Mouse (Mus musculus): ENCODE data around the gene Hist1h2ad.
"Not testable (repeated sequence)": the region's sequence is repeated elsewhere in the genome, so short reads cannot be mapped to it uniquely, and the experiment has no call there.

Gene Hist1h2ad

DNA sequence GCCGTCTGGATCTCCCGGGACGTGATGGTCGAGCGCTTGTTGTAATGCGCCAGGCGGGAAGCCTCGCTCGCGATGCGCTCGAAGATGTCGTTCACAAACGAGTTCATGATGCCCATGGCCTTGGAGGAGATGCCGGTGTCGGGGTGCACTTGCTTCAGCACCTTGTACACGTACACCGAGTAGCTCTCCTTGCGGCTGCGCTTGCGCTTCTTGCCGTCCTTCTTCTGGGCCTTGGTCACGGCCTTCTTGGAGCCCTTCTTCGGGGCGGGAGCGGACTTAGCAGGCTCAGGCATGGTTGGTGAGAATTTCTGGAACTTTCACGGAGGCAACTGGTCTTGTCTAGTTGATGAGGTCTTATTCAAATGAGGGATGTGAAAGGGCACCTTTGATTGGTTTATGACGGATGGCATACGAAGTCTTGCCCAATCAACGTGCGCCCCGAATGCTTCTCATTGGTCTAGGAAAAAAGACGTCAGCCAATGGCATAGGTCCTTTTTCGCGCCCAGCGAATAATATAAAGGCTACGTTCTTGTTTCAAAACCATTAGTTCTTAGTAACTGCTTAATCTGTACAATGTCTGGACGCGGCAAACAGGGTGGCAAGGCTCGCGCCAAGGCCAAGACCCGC, at the start of gene Hist1h2ad, which contains the start of gene Hist1h2bf:
Gene Hist1h2ad (plus strand): TSS at position 484 of the 627 bp plus-strand sequence.
Gene Hist1h2bf (minus strand): TSS at position 299 of the 627 bp plus-strand sequence.
- peak; percentile 94 to 97 for DNase-seq (ENCODE audit: low spot score in 2 of 2)

GRCm38 (mm10) chr13:23524654-23525053, 49.5 kb upstream of the Hist1h2ad start:
- DNase-seq (ENCODE audit: low spot score in 2 of 2), result peak; percentile 55 to 60

- no peak for DNase-seq (ENCODE audit: low spot score in 2 of 2)
Observed at GRCm38 (mm10) chr13:23525901-23526300, 48.3 kb upstream of the Hist1h2ad start.

DNA sequence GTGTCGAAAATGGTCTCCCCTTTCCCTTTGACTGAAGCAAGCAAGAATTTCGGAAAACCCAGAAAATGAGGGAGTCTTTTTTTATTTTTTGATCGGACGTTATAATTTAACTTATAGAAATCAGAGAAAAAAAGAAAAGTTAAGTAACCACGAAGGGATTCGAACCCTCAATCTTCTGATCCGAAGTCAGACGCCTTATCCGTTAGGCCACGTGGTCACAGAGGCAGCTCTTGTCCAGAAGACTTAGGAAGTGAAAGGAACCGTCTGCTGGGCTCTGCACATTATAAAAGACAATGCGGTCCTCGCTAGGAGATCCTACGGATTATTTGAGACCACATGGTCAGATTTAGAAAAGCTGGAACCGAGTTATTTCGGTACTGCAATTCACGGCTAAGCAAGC, 47.9 kb upstream of the Hist1h2ad start:
- DNase-seq (ENCODE audit: low spot score in 2 of 2), result peak; percentile 85 to 90

DNA sequence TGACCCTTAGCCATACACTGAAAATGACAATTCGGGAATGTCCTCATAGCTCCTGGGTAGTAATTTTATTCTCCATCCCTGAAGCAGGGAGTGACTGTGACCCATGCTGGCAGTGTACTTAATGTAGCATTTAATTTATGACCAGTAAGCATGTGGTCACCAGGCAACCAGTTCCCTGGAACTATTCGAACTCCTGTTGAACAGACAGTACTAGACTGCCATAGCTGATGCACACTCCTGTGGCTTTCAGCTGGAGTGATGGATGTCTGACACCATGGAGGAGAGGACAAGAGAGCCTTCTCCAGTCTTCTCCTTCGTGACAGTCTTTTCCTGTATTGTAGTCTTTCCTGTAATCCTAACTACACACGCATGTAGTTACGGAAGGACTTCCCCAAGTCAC, 45.2 kb upstream of the Hist1h2ad start:
- DNase-seq (ENCODE audit: low spot score in 2 of 2), result no peak

DNA sequence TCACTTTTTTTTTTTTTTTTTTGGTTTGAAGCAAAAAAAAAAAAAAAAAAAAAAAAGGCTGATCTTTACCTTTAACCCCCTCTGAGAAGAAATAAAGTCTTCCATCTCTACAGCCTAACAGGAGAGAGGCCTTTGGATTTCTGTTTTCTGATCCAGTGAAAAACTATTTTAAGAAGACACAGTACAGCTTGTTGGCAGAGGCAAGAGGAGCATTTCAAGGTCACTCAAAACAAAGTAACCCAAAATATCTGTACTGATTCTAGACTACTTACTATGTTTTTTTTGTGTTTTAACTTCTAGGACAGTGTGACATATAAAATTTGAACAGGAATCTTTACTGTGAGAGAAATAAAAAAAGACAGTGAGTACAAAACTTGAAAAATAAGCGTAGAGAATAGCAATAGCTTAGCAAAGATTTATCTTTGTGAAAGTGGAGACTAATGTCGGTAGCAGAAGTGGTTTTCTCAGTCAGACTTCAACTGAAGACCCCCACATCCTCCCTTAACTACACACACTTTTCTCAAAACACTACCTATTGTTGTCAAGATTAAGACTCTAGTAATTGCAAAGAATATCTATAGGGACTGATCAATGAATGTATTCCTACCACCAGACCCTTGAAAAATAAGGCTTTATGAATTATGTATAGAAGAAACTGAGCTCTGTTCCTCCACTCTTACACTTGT, 44.6 kb upstream of the Hist1h2ad start:
- no peak for DNase-seq (ENCODE audit: low spot score in 2 of 2)

DNA sequence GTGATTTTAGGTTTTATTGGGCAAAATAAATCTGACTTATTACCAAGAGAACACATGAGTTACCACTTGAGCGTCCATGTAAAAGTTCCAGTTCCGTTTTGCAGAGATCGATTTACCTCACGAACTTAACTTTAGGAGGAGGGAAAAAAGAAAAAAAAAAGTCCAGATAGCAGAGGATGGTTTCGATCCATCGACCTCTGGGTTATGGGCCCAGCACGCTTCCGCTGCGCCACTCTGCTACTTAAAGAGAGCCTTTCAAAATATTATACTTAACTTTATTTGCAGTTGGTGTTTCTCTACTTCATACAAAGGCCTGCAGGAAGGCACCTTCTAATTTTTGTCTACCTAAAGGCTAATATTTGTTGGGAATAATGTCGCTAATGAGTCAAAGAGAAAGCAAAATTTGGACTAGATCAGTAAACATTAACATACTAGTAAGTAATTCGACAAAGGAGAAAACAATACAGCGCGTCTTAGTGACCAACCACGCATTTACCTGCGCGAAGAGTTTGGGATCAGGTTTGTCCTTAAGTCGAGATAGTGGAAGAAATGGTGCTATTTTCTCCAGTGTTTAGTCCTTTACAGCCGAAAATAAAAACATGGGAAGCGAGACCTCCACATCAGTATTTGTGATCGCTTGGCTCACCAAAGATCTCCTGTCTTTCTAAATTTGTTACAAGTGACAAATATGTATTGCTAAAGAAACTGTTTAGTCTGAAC, 43.8 kb upstream of the Hist1h2ad start:
- DNase-seq (ENCODE audit: low spot score in 2 of 2), result peak; percentile 66 to 80

DNA sequence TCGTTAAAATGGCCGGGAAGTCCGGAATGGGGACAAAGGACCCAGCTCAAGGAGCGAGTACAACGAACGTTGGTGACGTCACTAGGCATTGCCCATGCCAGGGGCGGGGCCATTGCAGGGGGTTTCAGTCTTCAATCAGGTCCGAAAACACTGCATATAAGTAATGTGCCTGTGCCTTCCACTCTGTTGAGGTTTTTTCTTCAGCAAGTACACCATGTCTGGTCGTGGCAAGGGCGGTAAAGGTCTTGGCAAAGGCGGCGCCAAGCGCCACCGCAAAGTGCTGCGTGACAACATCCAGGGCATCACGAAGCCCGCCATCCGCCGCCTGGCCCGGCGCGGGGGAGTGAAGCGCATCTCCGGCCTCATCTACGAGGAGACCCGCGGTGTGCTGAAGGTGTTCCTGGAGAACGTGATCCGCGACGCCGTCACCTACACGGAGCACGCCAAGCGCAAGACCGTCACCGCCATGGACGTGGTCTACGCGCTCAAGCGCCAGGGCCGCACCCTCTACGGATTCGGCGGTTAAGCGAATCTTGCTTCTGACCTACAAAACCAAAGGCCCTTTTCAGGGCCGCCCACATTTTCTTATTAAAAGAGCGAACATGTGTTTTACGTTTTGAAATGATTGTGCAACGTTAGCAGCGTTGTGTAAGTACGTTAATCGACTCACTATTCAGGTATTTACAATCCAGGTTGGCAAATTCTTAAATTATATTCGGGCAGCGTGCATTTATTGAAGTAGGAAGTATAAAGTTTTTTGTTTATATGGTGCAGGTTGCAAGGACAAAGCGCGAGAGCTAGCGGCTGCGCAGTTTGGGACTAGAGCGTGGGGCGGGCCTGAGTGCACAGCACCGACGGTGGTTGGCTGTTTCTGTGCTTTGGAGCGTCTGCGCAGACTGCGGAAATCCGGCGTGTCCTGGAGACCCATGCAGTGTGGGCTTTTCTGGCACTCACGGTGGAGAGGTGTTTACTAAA, 43.0 kb upstream of the Hist1h2ad start, which contains the start of gene Hist1h4h:
Gene Hist1h4h (plus strand): TSS at position 150 of the 975 bp plus-strand sequence.
- DNase-seq (ENCODE audit: low spot score in 2 of 2), result peak; percentile 97 to 99

- DNase-seq (ENCODE audit: low spot score in 2 of 2), result no peak
Observed at GRCm38 (mm10) chr13:23532262-23533075, 41.7 kb upstream of the Hist1h2ad start.

DNA sequence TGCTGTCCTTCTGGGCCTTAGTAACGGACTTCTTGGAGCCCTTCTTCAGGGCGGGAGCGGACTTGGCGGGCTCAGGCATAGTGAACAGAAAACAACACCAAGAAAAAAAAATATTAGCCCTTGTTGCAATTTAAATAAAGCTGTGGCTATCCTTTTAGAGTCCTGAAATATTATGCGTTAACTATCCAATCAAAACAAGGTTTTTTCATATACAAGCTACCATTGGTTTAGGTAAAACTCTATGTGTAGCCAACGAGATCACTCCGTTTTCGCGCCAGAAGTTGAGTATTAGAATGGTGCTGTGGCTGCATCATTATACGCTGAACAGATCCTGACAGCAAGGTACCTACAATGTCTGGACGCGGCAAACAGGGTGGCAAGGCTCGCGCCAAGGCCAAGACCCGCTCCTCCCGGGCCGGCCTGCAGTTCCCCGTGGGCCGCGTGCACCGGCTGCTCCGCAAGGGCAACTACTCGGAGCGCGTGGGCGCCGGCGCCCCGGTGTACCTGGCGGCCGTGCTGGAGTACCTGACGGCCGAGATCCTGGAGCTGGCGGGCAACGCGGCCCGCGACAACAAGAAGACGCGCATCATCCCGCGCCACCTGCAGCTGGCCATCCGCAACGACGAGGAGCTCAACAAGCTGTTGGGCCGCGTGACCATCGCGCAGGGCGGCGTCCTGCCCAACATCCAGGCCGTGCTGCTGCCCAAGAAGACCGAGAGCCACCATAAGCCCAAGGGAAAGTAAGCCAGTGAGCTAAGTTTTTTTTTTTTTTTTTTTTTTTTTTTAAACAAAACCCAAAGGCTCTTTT, 40.4 kb upstream of the Hist1h2ad start, which contains the start of gene Hist1h2af:
Gene Hist1h2af (plus strand): TSS at position 347 of the 808 bp plus-strand sequence.
- DNase-seq (ENCODE audit: low spot score in 2 of 2), result peak; percentile 75 to 84

DNA sequence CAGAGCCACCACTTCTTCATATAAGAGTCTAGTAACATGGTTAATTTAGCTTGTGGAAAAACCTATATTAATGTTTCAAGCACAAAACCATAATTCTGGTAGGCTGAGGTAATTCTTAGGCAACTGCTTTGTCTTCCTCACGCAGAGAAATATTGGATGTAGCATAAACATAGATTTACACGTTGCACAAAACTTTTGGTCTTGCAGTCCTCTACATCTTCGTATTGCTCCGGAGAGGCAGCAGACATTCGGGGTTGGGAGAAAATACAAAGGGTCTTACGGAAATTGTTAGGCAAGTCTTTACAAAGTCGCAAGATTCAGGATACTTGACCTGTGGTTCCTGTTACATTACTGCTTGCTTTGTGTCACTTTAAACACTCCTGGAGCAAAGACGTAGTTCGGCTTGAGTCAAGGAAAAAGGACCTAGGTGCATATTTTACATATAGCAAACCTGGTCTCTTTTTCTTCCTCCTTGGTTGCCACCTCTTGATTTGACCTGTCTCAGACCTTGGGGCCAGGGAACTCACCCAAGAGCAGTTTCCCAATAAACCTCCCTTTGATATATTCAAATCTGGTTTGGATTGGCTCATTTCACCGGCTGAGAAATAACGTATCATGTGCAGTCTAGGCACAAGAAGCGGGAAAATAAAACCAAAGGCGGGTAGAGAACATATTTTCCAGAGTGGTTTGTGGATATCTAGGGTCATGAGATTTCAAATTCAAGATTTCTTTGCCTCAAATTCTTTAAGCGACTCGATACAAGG, 39.6 kb upstream of the Hist1h2ad start:
- no peak for DNase-seq (ENCODE audit: low spot score in 2 of 2)

DNA sequence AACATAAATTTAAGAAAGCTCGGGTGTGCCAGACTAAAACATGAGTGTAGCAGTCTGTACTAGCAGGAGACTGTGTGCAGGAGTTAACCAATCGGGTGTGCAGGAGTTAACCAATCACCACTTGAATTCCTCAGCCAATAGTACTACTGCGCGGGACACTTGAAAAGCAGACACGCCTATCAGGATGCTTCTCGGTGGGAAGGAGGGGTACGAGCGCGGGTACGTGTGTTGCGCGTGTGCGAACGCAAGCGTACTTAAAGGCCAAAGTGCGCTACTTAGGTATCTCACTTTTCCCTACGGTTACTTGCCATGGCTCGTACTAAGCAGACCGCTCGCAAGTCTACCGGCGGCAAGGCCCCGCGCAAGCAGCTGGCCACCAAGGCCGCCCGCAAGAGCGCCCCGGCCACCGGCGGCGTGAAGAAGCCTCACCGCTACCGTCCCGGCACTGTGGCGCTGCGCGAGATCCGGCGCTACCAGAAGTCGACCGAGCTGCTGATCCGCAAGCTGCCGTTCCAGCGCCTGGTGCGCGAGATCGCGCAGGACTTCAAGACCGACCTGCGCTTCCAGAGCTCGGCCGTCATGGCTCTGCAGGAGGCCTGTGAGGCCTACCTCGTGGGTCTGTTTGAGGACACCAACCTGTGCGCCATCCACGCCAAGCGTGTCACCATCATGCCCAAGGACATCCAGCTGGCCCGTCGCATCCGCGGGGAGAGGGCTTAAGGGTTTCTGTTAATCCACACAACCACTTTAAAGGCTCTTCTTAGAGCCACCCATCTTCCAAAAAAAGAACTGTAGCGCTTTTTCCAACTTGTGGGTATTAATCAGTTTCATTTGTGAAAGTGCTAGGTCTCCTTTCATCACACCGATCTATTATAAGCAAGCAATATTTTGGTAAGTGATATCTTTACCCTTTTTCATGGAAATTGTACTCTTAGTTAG, 38.8 kb upstream of the Hist1h2ad start, which contains the start of gene Hist1h3g:
Gene Hist1h3g (plus strand): TSS at position 286 of the 939 bp plus-strand sequence.
- peak; percentile 87 to 92 for DNase-seq (ENCODE audit: low spot score in 2 of 2)

DNA sequence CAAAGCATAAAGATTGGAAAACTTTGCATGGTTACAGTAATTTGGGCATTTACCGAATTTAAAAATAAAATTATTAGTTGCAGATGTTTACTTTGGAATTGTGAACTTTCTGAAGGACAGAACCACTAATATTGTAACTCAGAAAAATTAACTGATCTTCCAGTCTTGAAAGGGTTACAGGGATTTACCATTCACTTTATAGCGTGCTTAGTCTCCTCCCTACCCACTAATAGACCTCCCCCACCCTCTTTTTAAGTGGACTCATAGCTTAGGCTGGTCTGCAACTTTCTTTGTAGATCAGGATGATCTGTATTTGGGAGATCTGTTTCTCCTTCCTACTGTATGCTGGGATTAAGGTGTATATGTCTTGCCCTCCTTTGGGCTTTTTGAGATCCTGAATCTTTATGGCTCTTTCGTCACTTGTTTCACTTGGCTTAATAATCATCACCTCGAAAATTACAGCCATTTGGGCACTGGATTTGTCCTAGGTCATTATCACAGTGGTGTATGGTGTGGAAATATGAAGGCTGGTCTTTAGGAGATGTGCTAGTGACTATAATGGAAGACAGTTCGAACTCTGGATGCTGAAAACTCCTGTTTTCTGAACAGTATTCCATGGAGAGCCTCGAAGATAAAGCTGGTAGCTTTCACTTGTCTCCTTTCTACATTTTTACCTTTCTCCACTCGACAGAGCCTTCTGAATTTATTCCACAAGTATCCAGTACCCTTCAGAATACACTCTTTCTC, 37.9 kb upstream of the Hist1h2ad start:
- no peak for DNase-seq (ENCODE audit: low spot score in 2 of 2)

GRCm38 (mm10) chr13:23537006-23537710, 37.0 kb upstream of the Hist1h2ad start:
- DNase-seq (ENCODE audit: low spot score in 2 of 2), result no peak

DNA sequence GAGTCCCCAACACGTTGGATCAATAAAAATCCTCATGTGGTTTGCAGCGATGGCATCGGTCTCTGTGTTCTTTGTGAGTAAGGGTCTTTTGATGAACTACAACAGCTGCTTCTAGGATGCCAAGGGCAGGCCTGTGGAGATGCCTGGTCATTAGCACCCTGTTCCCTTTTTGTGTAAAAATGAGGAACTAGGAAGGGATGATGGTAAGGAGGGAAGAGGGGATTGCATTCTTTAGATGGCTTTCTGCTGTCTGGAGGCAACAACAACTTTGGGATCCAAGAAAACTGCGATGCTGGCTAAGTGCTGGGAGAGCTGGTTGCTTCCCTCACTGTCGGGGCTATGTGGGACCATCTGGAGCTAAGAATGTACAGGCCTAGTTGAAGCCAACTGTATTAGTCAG, 35.9 kb upstream of the Hist1h2ad start:
- DNase-seq (ENCODE audit: low spot score in 2 of 2), result no peak

- not testable (repeated sequence) for DNase-seq (ENCODE audit: low spot score in 2 of 2)
Observed at GRCm38 (mm10) chr13:23539821-23540220, 34.4 kb upstream of the Hist1h2ad start.
